Mouse (Mus musculus) testis, adult 2 months (tissue): ENCODE data around the gene Ttc30a1. TPM values are rescaled to one million over a fixed set of nuclear protein-coding genes. Genes with fewer than 3 reads are reported as not detected.

Experiments used
- H3K27ac ChIP-seq: fragments of 200-500 bp; 2 replicates; pipeline ENCODE4 v1.5.1; 2012; ENCODE audit warnings: low read depth, low read length; ENCODE audit not compliant: control insufficient read depth, insufficient read depth
- H3K27me3 ChIP-seq: fragments of 200-500 bp; 2 replicates; pipeline ENCODE4 v1.6.1; 2012; ENCODE audit warnings: mild to moderate bottlenecking, low read length, moderate library complexity; ENCODE audit not compliant: control insufficient read depth, insufficient read depth
- H3K36me3 ChIP-seq: fragments of 200-500 bp; 2 replicates; pipeline ENCODE4 v1.6.1; 2012; ENCODE audit warnings: mild to moderate bottlenecking, low read length; ENCODE audit not compliant: control insufficient read depth, insufficient read depth
- H3K4me1 ChIP-seq: fragments of 200-500 bp; 2 replicates; pipeline ENCODE4 v1.6.1; 2012; ENCODE audit warnings: low read length; ENCODE audit not compliant: control insufficient read depth, insufficient read depth
- H3K4me3 ChIP-seq: fragments of 200-500 bp; 2 replicates; pipeline ENCODE4 v1.5.1; 2012; ENCODE audit warnings: low read depth, mild to moderate bottlenecking, low read length, moderate library complexity, mixed read lengths; ENCODE audit not compliant: control insufficient read depth
- CTCF ChIP-seq: fragments of 200-500 bp; IDR thresholded peaks from 2 replicates; pipeline ENCODE4 v1.5.1; 2012; ENCODE audit warnings: low read depth, mild to moderate bottlenecking, inconsistent platforms, low read length, moderate library complexity; ENCODE audit not compliant: control insufficient read depth, insufficient read depth, insufficient replicate concordance
- POLR2A ChIP-seq: fragments of 200-500 bp; IDR thresholded peaks from 2 replicates; pipeline ENCODE4 v1.6.1; 2012; ENCODE audit warnings: low read depth, mild to moderate bottlenecking, inconsistent platforms, low read length, moderate library complexity; ENCODE audit not compliant: control insufficient read depth
- polyA plus RNA-seq: library from polyadenylated mRNA; depleted of rRNA; stranded (reverse); fragments of >200 nt; gene quantifications from 2 replicates; pipeline ENCODE4 v1.2.3, GENCODE M21; 2012

Ttc30a1 gene
- polyA plus RNA-seq, 1 experiment, result 12.3 TPM

- H3K27me3 ChIP-seq, result no peaks in the 10 kb centered on the region
- no peaks in the 10 kb centered on the region for H3K4me1 ChIP-seq
- TF ChIP-seq CTCF (no peak), POLR2A (no peak)
- H3K27ac ChIP-seq, result no peak overlapping the region
- no peaks in the 10 kb centered on the region for H3K36me3 ChIP-seq
- no peak overlapping the region for H3K4me3 ChIP-seq
These were observed 24.4 kb upstream of the Ttc30a1 start for GRCm38 (mm10) chr2:76006194-76006593.

- TF ChIP-seq CTCF (no peak), POLR2A (no peak)
- H3K27me3 ChIP-seq, result no peaks in the 10 kb centered on the region
- no peaks in the 10 kb centered on the region for H3K4me1 ChIP-seq
- H3K4me3 ChIP-seq, result no peak overlapping the region
- H3K27ac ChIP-seq, result no peak overlapping the region
- H3K36me3 ChIP-seq, result no peaks in the 10 kb centered on the region
These were observed 21.1 kb upstream of the Ttc30a1 start for GRCm38 (mm10) chr2:76002899-76003298.

GRCm38 (mm10) chr2:76001392-76001791 lies 19.6 kb upstream of the Ttc30a1 start:
- no peaks in the 10 kb centered on the region for H3K36me3 ChIP-seq
- no peak overlapping the region for H3K27ac ChIP-seq
- H3K4me1 ChIP-seq, result no peaks in the 10 kb centered on the region
- H3K4me3 ChIP-seq, result no peak overlapping the region
- TF ChIP-seq POLR2A, result no peak
- TF ChIP-seq CTCF, result peak; percentile 89
- H3K27me3 ChIP-seq, result no peaks in the 10 kb centered on the region

- TF ChIP-seq POLR2A (no peak), CTCF (no peak)
- no peak overlapping the region for H3K27ac ChIP-seq
- no peaks in the 10 kb centered on the region for H3K36me3 ChIP-seq
- no peak overlapping the region for H3K4me3 ChIP-seq
- no peaks in the 10 kb centered on the region for H3K4me1 ChIP-seq
- H3K27me3 ChIP-seq, result no peaks in the 10 kb centered on the region
These were observed 17.9 kb upstream of the Ttc30a1 start for GRCm38 (mm10) chr2:75999636-76000035.

- TF ChIP-seq POLR2A, result no peak
- no peak for TF ChIP-seq CTCF
- no peaks in the 10 kb centered on the region for H3K36me3 ChIP-seq
- no peaks in the 10 kb centered on the region for H3K27me3 ChIP-seq
- H3K27ac ChIP-seq, result no peak overlapping the region
- H3K4me3 ChIP-seq, result no peak overlapping the region
- no peaks in the 10 kb centered on the region for H3K4me1 ChIP-seq
These were observed 16.9 kb upstream of the Ttc30a1 start for GRCm38 (mm10) chr2:75998692-75999091.

GRCm38 (mm10) chr2:75997726-75998125 lies 16.0 kb upstream of the Ttc30a1 start:
- Histone ChIP-seq H3K27ac (no peak overlapping the region), H3K4me3 (no peak overlapping the region), H3K27me3 (no peaks in the 10 kb centered on the region), H3K36me3 (no peaks in the 10 kb centered on the region), H3K4me1 (no peaks in the 10 kb centered on the region)
- no peak for TF ChIP-seq CTCF
- TF ChIP-seq POLR2A, result no peak

GRCm38 (mm10) chr2:75994841-75995240 lies 13.1 kb upstream of the Ttc30a1 start:
- Histone ChIP-seq H3K4me1 (peaks cover 5% of the 10 kb centered on the region), H3K36me3 (no peaks in the 10 kb centered on the region), H3K27ac (no peak overlapping the region), H3K27me3 (no peaks in the 10 kb centered on the region), H3K4me3 (no peak overlapping the region)
- TF ChIP-seq POLR2A, result no peak
- no peak for TF ChIP-seq CTCF
